Mouse (Mus musculus) neural tube, embryonic 11.5 days (tissue): ENCODE measurements around the gene Mc3r. TPM values are rescaled to one million over a fixed set of nuclear protein-coding genes. Genes with fewer than 3 reads are reported as not detected.

Experiments
- ATAC-seq: fragments of 200-750 bp; cut with Nextera tagmentation; 2 replicates; pipeline ENCODE4 v1.8.0; 2017; ENCODE audit warnings: moderate number of reproducible peaks, mild to moderate bottlenecking, moderate TSS enrichment, moderate library complexity; ENCODE audit not compliant: insufficient read depth, low FRiP score, low TSS enrichment
- DNase-seq: peaks from one replicate; pipeline ENCODE4 v3.0.0-alpha.2; 2015; ENCODE audit warnings: low spot score
- H3K27ac ChIP-seq: fragments of 300-500 bp; sonication (generic); 2 replicates; pipeline ENCODE4 v1.5.1; 2014; ENCODE audit warnings: low read depth, mild to moderate bottlenecking, low read length
- H3K27me3 ChIP-seq: fragments of 300-500 bp; sonication (generic); 2 replicates; pipeline ENCODE4 v1.6.1; 2014; ENCODE audit warnings: mild to moderate bottlenecking, low read length, mixed read lengths; ENCODE audit not compliant: control insufficient read depth, insufficient read depth
- H3K36me3 ChIP-seq: fragments of 300-500 bp; sonication (generic); 2 replicates; pipeline ENCODE4 v1.6.1; 2014; ENCODE audit warnings: mild to moderate bottlenecking, low read length, moderate library complexity, mixed read lengths; ENCODE audit not compliant: control insufficient read depth, insufficient read depth
- H3K4me1 ChIP-seq: fragments of 300-500 bp; sonication (generic); 2 replicates; pipeline ENCODE4 v1.6.1; 2014; ENCODE audit warnings: low read length, mixed read lengths; ENCODE audit not compliant: control insufficient read depth, insufficient read depth
- H3K4me2 ChIP-seq: fragments of 300-500 bp; sonication (generic); 2 replicates; pipeline ENCODE4 v1.6.1; 2014; ENCODE audit warnings: low read depth, mild to moderate bottlenecking, moderate library complexity
- H3K4me3 ChIP-seq: fragments of 300-500 bp; sonication (generic); 2 replicates; pipeline ENCODE4 v1.5.1; 2014; ENCODE audit warnings: low read depth, low read length
- H3K9ac ChIP-seq: fragments of 300-500 bp; sonication (generic); 2 replicates; pipeline ENCODE4 v1.6.1; 2014; ENCODE audit warnings: mild to moderate bottlenecking, low read length
- H3K9me3 ChIP-seq: fragments of 300-500 bp; sonication (generic); 2 replicates; pipeline ENCODE4 v1.6.1; 2016; ENCODE audit warnings: low read length; ENCODE audit not compliant: control insufficient read depth
- WGBS: fragments of 180-500 bp; shearing (Covaris S2); extraction: QIAGEN DNeasy Blood & Tissue Kit; methylation state at CpG from one replicate; pipeline ENCODE4 v1.1.7; 2014; 5-methylcytosine and 5-hydroxymethylcytosine counted together
- polyA plus RNA-seq: library from polyadenylated mRNA; unstranded; fragments of >200 nt; fragmentation: Nextera tagmentation; extraction: Ambion mirVana; gene quantifications from 2 replicates; pipeline ENCODE4 v1.2.1, GENCODE M21; 2014

Mc3r gene
- polyA plus RNA-seq, 1 experiment from 2014 or later: not detected

GRCm38 (mm10) chr2:172287715-172288114, 39.4 kb downstream of the Mc3r start:
- DNase-seq: no peak
- Histone ChIP-seq H3K9ac (no peak overlapping the region), H3K27ac (no peak overlapping the region), H3K4me3 (no peak overlapping the region), H3K36me3 (no peaks in the 10 kb centered on the region), H3K4me1 (no peaks in the 10 kb centered on the region), H3K9me3 (no peaks in the 10 kb centered on the region), H3K27me3 (no peaks in the 10 kb centered on the region), H3K4me2 (no peak overlapping the region)
- ATAC-seq: no peak
- WGBS: 92% methylated on average over 1 of the region's 1 CpGs

- Histone ChIP-seq H3K9ac (no peak overlapping the region), H3K4me3 (no peak overlapping the region), H3K9me3 (no peaks in the 10 kb centered on the region), H3K36me3 (no peaks in the 10 kb centered on the region), H3K4me1 (no peaks in the 10 kb centered on the region), H3K27me3 (no peaks in the 10 kb centered on the region), H3K4me2 (no peak overlapping the region), H3K27ac (no peak overlapping the region)
- 42% methylated on average over 11 of the region's 11 CpGs for WGBS
- no peak for DNase-seq
- no peak for ATAC-seq
Observed at GRCm38 (mm10) chr2:172288965-172289364, 40.7 kb downstream of the Mc3r start.

- no peak overlapping the region for H3K4me3 ChIP-seq
- no peak overlapping the region for H3K9ac ChIP-seq
- ATAC-seq (no peak), DNase-seq (no peak)
- WGBS: 24% methylated on average over 1 of the region's 1 CpGs
- no peaks in the 10 kb centered on the region for H3K4me1 ChIP-seq
- no peak overlapping the region for H3K4me2 ChIP-seq
- H3K27ac ChIP-seq: no peak overlapping the region
- no peaks in the 10 kb centered on the region for H3K36me3 ChIP-seq
- no peaks in the 10 kb centered on the region for H3K9me3 ChIP-seq
- H3K27me3 ChIP-seq: no peaks in the 10 kb centered on the region
Observed at GRCm38 (mm10) chr2:172289632-172290031, 41.3 kb downstream of the Mc3r start.

- H3K9ac ChIP-seq: no peak overlapping the region
- H3K36me3 ChIP-seq: no peaks in the 10 kb centered on the region
- H3K4me2 ChIP-seq: no peak overlapping the region
- ATAC-seq (no peak), DNase-seq (no peak)
- no peaks in the 10 kb centered on the region for H3K9me3 ChIP-seq
- no peak overlapping the region for H3K4me3 ChIP-seq
- no peak overlapping the region for H3K27ac ChIP-seq
- WGBS: 85% methylated on average over 11 of the region's 11 CpGs
- H3K4me1 ChIP-seq: no peaks in the 10 kb centered on the region
- no peaks in the 10 kb centered on the region for H3K27me3 ChIP-seq
Observed at GRCm38 (mm10) chr2:172290474-172290873, 42.2 kb downstream of the Mc3r start.

- Histone ChIP-seq H3K27ac (no peak overlapping the region), H3K4me2 (no peak overlapping the region), H3K36me3 (no peaks in the 10 kb centered on the region), H3K4me1 (no peaks in the 10 kb centered on the region), H3K4me3 (no peak overlapping the region), H3K9ac (no peak overlapping the region), H3K9me3 (no peaks in the 10 kb centered on the region), H3K27me3 (no peaks in the 10 kb centered on the region)
- 89% methylated on average over 7 of the region's 7 CpGs for WGBS
- DNase-seq (peak; percentile 4), ATAC-seq (no peak)
Observed at GRCm38 (mm10) chr2:172291025-172291424, 42.7 kb downstream of the Mc3r start.

- H3K9ac ChIP-seq: no peak overlapping the region
- 87% methylated on average over 14 of the region's 14 CpGs for WGBS
- no peak overlapping the region for H3K27ac ChIP-seq
- H3K4me3 ChIP-seq: no peak overlapping the region
- H3K4me2 ChIP-seq: no peak overlapping the region
- H3K9me3 ChIP-seq: no peaks in the 10 kb centered on the region
- no peaks in the 10 kb centered on the region for H3K36me3 ChIP-seq
- no peaks in the 10 kb centered on the region for H3K4me1 ChIP-seq
- no peaks in the 10 kb centered on the region for H3K27me3 ChIP-seq
- DNase-seq: no peak
- ATAC-seq: no peak
Observed at GRCm38 (mm10) chr2:172291755-172292524, 43.6 kb downstream of the Mc3r start.

- H3K9me3 ChIP-seq: no peaks in the 10 kb centered on the region
- ATAC-seq: no peak
- 77% methylated on average over 14 of the region's 14 CpGs for WGBS
- no peak overlapping the region for H3K27ac ChIP-seq
- no peaks in the 10 kb centered on the region for H3K36me3 ChIP-seq
- no peak overlapping the region for H3K4me3 ChIP-seq
- no peak for DNase-seq
- H3K4me2 ChIP-seq: no peak overlapping the region
- H3K9ac ChIP-seq: no peak overlapping the region; the same call in 1 of the 2 replicates
- no peaks in the 10 kb centered on the region for H3K27me3 ChIP-seq
- H3K4me1 ChIP-seq: no peaks in the 10 kb centered on the region
Observed at GRCm38 (mm10) chr2:172292525-172293405, 44.5 kb downstream of the Mc3r start.

- Histone ChIP-seq H3K4me1 (peaks cover 4% of the 10 kb centered on the region; the same call in 1 of the 2 replicates), H3K36me3 (no peaks in the 10 kb centered on the region), H3K9ac (no peak overlapping the region), H3K9me3 (no peaks in the 10 kb centered on the region), H3K27me3 (no peaks in the 10 kb centered on the region), H3K4me2 (no peak overlapping the region), H3K27ac (no peak overlapping the region), H3K4me3 (no peak overlapping the region)
- ATAC-seq (no peak), DNase-seq (peak; percentile 8)
- WGBS: 74% methylated on average over 1 of the region's 1 CpGs
Observed at GRCm38 (mm10) chr2:172298083-172298482, 49.8 kb downstream of the Mc3r start.
